Mouse (Mus musculus): ENCODE data around the gene Cwh43. TPM values are rescaled to one million over a fixed set of nuclear protein-coding genes. Genes with fewer than 3 reads are reported as not detected.
A peak's percentile ranks its signal among the peaks of the same experiment; 100 is the strongest.
"Not testable (repeated sequence)": the region's sequence is repeated elsewhere in the genome, so short reads cannot be mapped to it uniquely, and the experiment has no call there.

Cwh43 gene
- polyA plus RNA-seq, 1 experiment from 2014 or later, result 5.8 TPM

- not testable (repeated sequence) for H3K9me3 ChIP-seq (replicated peaks); H3K4me2 ChIP-seq (replicated peaks); H3K36me3 ChIP-seq; H3K4me3 ChIP-seq (replicated peaks); H3K27ac ChIP-seq (replicated peaks); H3K27me3 ChIP-seq; H3K4me1 ChIP-seq; H3K9ac ChIP-seq; ATAC-seq (ENCODE audit: insufficient number of reproducible peaks, low FRiP score, low TSS enrichment, low read depth)
- 62% methylated on average over 1 of the region's 1 CpGs for WGBS
Observed at GRCm38 (mm10) chr5:73482381-73482780, 76.5 kb downstream of the Cwh43 start.

- Histone ChIP-seq H3K4me3 (replicated peaks) (no peak overlapping the region), H3K4me2 (replicated peaks) (no peak overlapping the region), H3K36me3 (no peaks in the 10 kb centered on the region), H3K9ac (no peak overlapping the region), H3K27me3 (no peaks in the 10 kb centered on the region), H3K27ac (replicated peaks) (no peak overlapping the region), H3K9me3 (replicated peaks) (no peaks in the 10 kb centered on the region), H3K4me1 (no peaks in the 10 kb centered on the region)
- WGBS, result 67% methylated on average over 5 of the region's 5 CpGs
- ATAC-seq (ENCODE audit: insufficient number of reproducible peaks, low FRiP score, low TSS enrichment, low read depth), result no peak
Observed at GRCm38 (mm10) chr5:73484016-73484615, 78.2 kb downstream of the Cwh43 start.

DNA sequence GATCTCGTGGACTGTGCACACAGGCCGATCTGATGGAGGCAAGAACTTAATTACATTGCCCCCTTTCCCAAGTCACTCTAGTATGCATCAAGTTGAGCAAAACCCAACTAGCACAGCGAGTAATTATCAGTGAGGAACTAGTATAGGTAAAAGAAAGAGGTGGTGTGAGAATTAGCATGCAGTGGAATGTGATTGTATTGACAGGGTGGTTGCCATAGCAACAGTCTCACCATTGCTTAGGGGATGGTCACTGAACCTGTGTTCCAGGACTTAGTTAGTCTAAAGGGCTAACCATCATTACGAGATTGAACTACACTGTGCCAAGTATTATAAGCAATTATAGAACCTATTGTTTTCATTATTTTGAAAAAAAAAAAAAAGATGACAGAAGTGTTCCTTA, 80.6 kb downstream of the Cwh43 start:
- Histone ChIP-seq H3K9me3 (replicated peaks) (no peaks in the 10 kb centered on the region), H3K36me3 (no peaks in the 10 kb centered on the region), H3K27me3 (no peaks in the 10 kb centered on the region), H3K9ac (no peak overlapping the region), H3K27ac (replicated peaks) (no peak overlapping the region), H3K4me2 (replicated peaks) (no peak overlapping the region), H3K4me3 (replicated peaks) (no peak overlapping the region), H3K4me1 (peaks cover 6% of the 10 kb centered on the region; the same call in 1 of the 2 replicates)
- no peak for ATAC-seq (ENCODE audit: insufficient number of reproducible peaks, low FRiP score, low TSS enrichment, low read depth)
- WGBS, result 53% methylated on average over 4 of the region's 4 CpGs

- 5% methylated on average over 14 of the region's 14 CpGs for WGBS
- H3K9me3 ChIP-seq (replicated peaks), result no peaks in the 10 kb centered on the region
- H3K4me3 ChIP-seq (replicated peaks), result peak overlapping the region; percentile 90
Observed at GRCm38 (mm10) chr5:73489915-73490314, 84.0 kb downstream of the Cwh43 start.

GRCm38 (mm10) chr5:73490596-73491073, 84.8 kb downstream of the Cwh43 start:
- H3K27me3 ChIP-seq, result no peaks in the 10 kb centered on the region
- H3K27ac ChIP-seq (replicated peaks), result peak overlapping the region; percentile 94
- H3K4me2 ChIP-seq (replicated peaks), result peak overlapping the region; percentile 94
- H3K9ac ChIP-seq, result peak overlapping the region; percentile 41
- peak; percentile 97 for ATAC-seq (ENCODE audit: insufficient number of reproducible peaks, low FRiP score, low TSS enrichment, low read depth)
- H3K4me3 ChIP-seq (replicated peaks), result peak overlapping the region; percentile 90
- no peaks in the 10 kb centered on the region for H3K36me3 ChIP-seq
- no peaks in the 10 kb centered on the region for H3K9me3 ChIP-seq (replicated peaks)
- H3K4me1 ChIP-seq, result peaks cover 10% of the 10 kb centered on the region
- WGBS, result 0% methylated on average over 37 of the region's 37 CpGs

More at GRCm38 (mm10) chr5:73489915-73490314, 84.0 kb downstream of the Cwh43 start:
- Histone ChIP-seq H3K36me3 (no peaks in the 10 kb centered on the region), H3K9ac (peak overlapping the region; percentile 41), H3K27ac (replicated peaks) (peak overlapping the region; percentile 74), H3K27me3 (no peaks in the 10 kb centered on the region), H3K4me1 (peaks cover 10% of the 10 kb centered on the region), H3K4me2 (replicated peaks) (peak overlapping the region; percentile 94)
- no peak for ATAC-seq (ENCODE audit: insufficient number of reproducible peaks, low FRiP score, low TSS enrichment, low read depth)

DNA sequence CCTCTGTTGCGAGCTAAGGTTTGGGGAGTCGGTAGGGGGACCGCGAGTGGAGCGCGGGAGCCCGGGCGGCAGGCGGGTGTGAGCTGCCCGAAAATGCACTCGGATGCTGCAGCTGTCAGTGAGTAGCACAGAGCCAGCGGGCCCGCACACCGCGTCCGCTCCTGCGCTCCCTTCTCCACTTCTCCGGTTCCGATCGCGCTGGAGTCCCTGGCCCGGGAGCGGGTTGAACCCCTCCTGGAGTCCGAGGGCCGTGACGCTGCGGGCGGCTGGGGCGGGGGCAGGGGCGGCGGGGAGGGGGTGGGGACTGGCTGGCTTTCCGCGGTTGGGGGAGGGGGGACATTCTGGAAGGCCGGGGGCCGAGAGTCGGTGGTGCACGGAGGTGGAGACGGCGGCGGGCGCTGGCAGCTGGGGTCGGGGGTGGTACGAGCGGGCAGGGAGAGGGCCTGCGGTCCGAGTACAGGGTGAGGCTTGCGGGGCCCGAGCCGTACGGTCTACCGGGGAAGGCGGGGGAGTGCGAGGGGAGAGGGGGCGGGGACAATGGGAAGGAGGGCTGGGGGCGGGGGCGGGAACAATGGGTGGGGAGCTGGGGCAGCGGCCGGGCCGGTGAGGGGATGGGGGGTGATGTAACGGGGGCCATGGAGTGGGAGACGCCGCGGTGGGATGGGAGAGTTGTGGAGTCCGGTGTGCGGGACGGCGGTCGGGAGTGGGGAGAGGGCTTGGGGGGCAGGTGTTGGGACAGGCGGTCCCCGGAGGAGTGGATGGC, 85.4 kb downstream of the Cwh43 start:
- under 1% methylated on average over 62 of the region's 70 CpGs for WGBS
- ATAC-seq (ENCODE audit: insufficient number of reproducible peaks, low FRiP score, low TSS enrichment, low read depth), result peak; percentile 37
- Histone ChIP-seq H3K27me3 (no peaks in the 10 kb centered on the region), H3K27ac (replicated peaks) (peak overlapping the region; percentile 94), H3K9me3 (replicated peaks) (no peaks in the 10 kb centered on the region), H3K4me2 (replicated peaks) (peak overlapping the region; percentile 94), H3K4me3 (replicated peaks) (peak overlapping the region; percentile 90), H3K9ac (peak overlapping the region; percentile 63), H3K36me3 (no peaks in the 10 kb centered on the region), H3K4me1 (peaks cover 10% of the 10 kb centered on the region)

GRCm38 (mm10) chr5:73491837-73492720, 86.2 kb downstream of the Cwh43 start:
- H3K9me3 ChIP-seq (replicated peaks), result no peaks in the 10 kb centered on the region
- under 1% methylated on average over 59 of the region's 59 CpGs for WGBS
- peak overlapping the region; percentile 90 for H3K4me3 ChIP-seq (replicated peaks)
- H3K27me3 ChIP-seq, result no peaks in the 10 kb centered on the region
- peak; percentile 78 for ATAC-seq (ENCODE audit: insufficient number of reproducible peaks, low FRiP score, low TSS enrichment, low read depth)
- peak overlapping the region; percentile 47 for H3K9ac ChIP-seq
- H3K4me2 ChIP-seq (replicated peaks), result peak overlapping the region; percentile 94
- peaks cover 15% of the 10 kb centered on the region for H3K4me1 ChIP-seq
- H3K27ac ChIP-seq (replicated peaks), result peak overlapping the region; percentile 94
- H3K36me3 ChIP-seq, result no peaks in the 10 kb centered on the region

GRCm38 (mm10) chr5:73497401-73497800, 91.5 kb downstream of the Cwh43 start:
- no peaks in the 10 kb centered on the region for H3K27me3 ChIP-seq
- peaks cover 27% of the 10 kb centered on the region for H3K4me1 ChIP-seq
- H3K9me3 ChIP-seq (replicated peaks), result no peaks in the 10 kb centered on the region
- WGBS, result 53% methylated on average over 3 of the region's 3 CpGs
- no peak overlapping the region for H3K4me3 ChIP-seq (replicated peaks)
- H3K9ac ChIP-seq, result no peak overlapping the region
- ATAC-seq (ENCODE audit: insufficient number of reproducible peaks, low FRiP score, low TSS enrichment, low read depth), result no peak
- peak overlapping the region; percentile 18 for H3K27ac ChIP-seq (replicated peaks)
- no peak overlapping the region for H3K4me2 ChIP-seq (replicated peaks)
- H3K36me3 ChIP-seq, result no peaks in the 10 kb centered on the region

DNA sequence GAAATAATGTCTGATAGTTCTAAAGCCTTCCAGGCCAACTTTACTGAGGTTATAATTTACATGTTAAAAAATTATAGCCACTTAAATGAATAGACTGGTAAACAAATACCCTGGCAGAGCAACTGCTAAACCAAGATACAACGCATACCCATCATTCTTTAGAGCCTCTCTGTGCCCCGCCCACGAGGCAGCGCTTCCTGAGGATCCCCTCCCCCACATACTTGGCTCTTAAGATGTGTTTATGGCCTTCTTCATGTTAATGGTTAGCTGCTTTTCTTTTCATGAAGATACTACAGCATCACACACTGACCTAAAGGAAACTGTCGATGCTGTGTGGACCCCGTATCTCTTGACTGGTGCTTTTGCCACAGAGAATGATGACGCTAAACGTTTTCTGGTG, 92.7 kb downstream of the Cwh43 start:
- Histone ChIP-seq H3K27me3 (no peaks in the 10 kb centered on the region), H3K27ac (replicated peaks) (no peak overlapping the region), H3K4me2 (replicated peaks) (no peak overlapping the region), H3K9me3 (replicated peaks) (no peaks in the 10 kb centered on the region), H3K4me3 (replicated peaks) (no peak overlapping the region), H3K36me3 (no peaks in the 10 kb centered on the region), H3K9ac (no peak overlapping the region), H3K4me1 (peaks cover 29% of the 10 kb centered on the region)
- WGBS, result 76% methylated on average over 8 of the region's 8 CpGs
- ATAC-seq (ENCODE audit: insufficient number of reproducible peaks, low FRiP score, low TSS enrichment, low read depth), result no peak

GRCm38 (mm10) chr5:73500867-73501440, 95.1 kb downstream of the Cwh43 start:
- H3K27me3 ChIP-seq, result no peaks in the 10 kb centered on the region
- H3K9me3 ChIP-seq (replicated peaks), result no peaks in the 10 kb centered on the region
- H3K4me3 ChIP-seq (replicated peaks), result no peak overlapping the region
- no peak for ATAC-seq (ENCODE audit: insufficient number of reproducible peaks, low FRiP score, low TSS enrichment, low read depth)
- peaks cover 29% of the 10 kb centered on the region for H3K4me1 ChIP-seq
- no peak overlapping the region for H3K9ac ChIP-seq
- WGBS, result 88% methylated on average over 7 of the region's 7 CpGs
- no peak overlapping the region for H3K4me2 ChIP-seq (replicated peaks)
- no peaks in the 10 kb centered on the region for H3K36me3 ChIP-seq
- H3K27ac ChIP-seq (replicated peaks), result no peak overlapping the region

DNA sequence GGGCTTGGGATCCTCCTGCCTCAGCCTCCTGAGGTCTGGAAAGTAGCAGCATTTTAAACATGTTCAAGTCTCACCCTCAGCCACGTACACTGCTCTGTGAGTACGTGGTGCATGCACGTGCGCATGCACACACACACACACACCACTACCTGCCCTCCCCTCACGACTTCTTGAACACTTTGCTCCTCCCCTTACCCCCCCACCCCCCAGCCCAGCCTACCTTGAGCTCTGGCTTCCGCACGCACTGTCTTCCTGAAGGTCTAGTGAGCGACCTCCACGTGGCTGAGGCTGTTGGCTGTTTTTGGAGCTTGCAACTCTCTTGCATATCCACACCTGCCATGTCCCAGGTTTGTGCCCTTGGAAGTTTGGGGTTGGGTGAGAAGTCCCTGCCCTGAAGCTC, 96.5 kb downstream of the Cwh43 start:
- no peak for ATAC-seq (ENCODE audit: insufficient number of reproducible peaks, low FRiP score, low TSS enrichment, low read depth)

More for the DNA sequence above, 96.5 kb downstream of the Cwh43 start:
- Histone ChIP-seq H3K4me3 (replicated peaks) (no peak overlapping the region), H3K27ac (replicated peaks) (no peak overlapping the region), H3K9me3 (replicated peaks) (no peaks in the 10 kb centered on the region), H3K4me1 (peaks cover 21% of the 10 kb centered on the region), H3K9ac (no peak overlapping the region), H3K4me2 (replicated peaks) (no peak overlapping the region), H3K27me3 (no peaks in the 10 kb centered on the region), H3K36me3 (no peaks in the 10 kb centered on the region)
- 84% methylated on average over 9 of the region's 9 CpGs for WGBS

Measured in embryonic facial prominence, embryonic 15.5 days (tissue).